Mouse (Mus musculus) liver, embryonic 16.5 days (tissue): ENCODE measurements around the gene Cox17. TPM values are rescaled to one million over a fixed set of nuclear protein-coding genes. Genes with fewer than 3 reads are reported as not detected.

ENCODE experiments used
- ATAC-seq: fragments of 200-750 bp; cut with Nextera tagmentation; 2 replicates; pipeline ENCODE4 v1.8.0; 2017; ENCODE audit warnings: low read depth, mild to moderate bottlenecking, moderate number of reproducible peaks, moderate library complexity
- H3K27ac ChIP-seq: fragments of 300-500 bp; sonication (generic); 2 replicates; pipeline ENCODE4 v1.5.1; 2014; ENCODE audit warnings: mild to moderate bottlenecking, low read length
- H3K27me3 ChIP-seq: fragments of 300-500 bp; sonication (generic); 2 replicates; pipeline ENCODE4 v1.6.1; 2014; ENCODE audit warnings: low read depth, low read length, mixed read lengths; ENCODE audit not compliant: control insufficient read depth, insufficient read depth
- H3K36me3 ChIP-seq: fragments of 300-500 bp; sonication (generic); 2 replicates; pipeline ENCODE4 v1.6.1; 2014; ENCODE audit warnings: mild to moderate bottlenecking; ENCODE audit not compliant: control insufficient read depth, insufficient read depth
- H3K4me1 ChIP-seq: fragments of 300-500 bp; sonication (generic); 2 replicates; pipeline ENCODE4 v1.6.1; 2014; ENCODE audit warnings: low read depth, low read length, mixed read lengths; ENCODE audit not compliant: control insufficient read depth
- H3K4me2 ChIP-seq: fragments of 300-500 bp; sonication (generic); 2 replicates; pipeline ENCODE4 v1.6.1; 2014; ENCODE audit warnings: low read depth, low read length, mixed read lengths
- H3K4me3 ChIP-seq: fragments of 300-500 bp; sonication (generic); 2 replicates; pipeline ENCODE4 v1.5.1; 2014; ENCODE audit warnings: low read depth, mild to moderate bottlenecking, low read length
- H3K9ac ChIP-seq: fragments of 300-500 bp; sonication (generic); 2 replicates; pipeline ENCODE4 v1.6.1; 2014; ENCODE audit warnings: low read depth, low read length
- H3K9me3 ChIP-seq: fragments of 300-500 bp; sonication (generic); replicated peaks from 2 replicates; pipeline ENCODE4 v1.6.1; 2016; ENCODE audit warnings: low read length; ENCODE audit not compliant: control insufficient read depth
- WGBS: fragments of 180-500 bp; shearing (Covaris S2); extraction: QIAGEN DNeasy Blood & Tissue Kit; methylation state at CpG from one replicate; pipeline ENCODE4 v1.1.7; 2014; ENCODE audit not compliant: insufficient replicate concordance; 5-methylcytosine and 5-hydroxymethylcytosine counted together
- polyA plus RNA-seq: library from polyadenylated mRNA; unstranded; fragments of >200 nt; fragmentation: Nextera tagmentation; extraction: Ambion mirVana; gene quantifications from 2 replicates; pipeline ENCODE4 v1.2.1, GENCODE M21; 2015

Gene Cox17
- polyA plus RNA-seq = 209 and 258 TPM in 2 replicates

- H3K4me1 ChIP-seq = peaks cover 40% of the 10 kb centered on the region
- H3K9ac ChIP-seq = peak within 1 kb of the TSS; percentile 95
- peak within 1 kb of the TSS; percentile 80 for H3K4me2 ChIP-seq
- H3K9me3 ChIP-seq = no peaks in the 10 kb centered on the region
- H3K4me3 ChIP-seq = peak within 1 kb of the TSS; percentile 96
- ATAC-seq = peak; percentile 94
- H3K36me3 ChIP-seq = peaks cover 26% of the 10 kb centered on the region
- WGBS = 2% methylated on average over 35 of the region's 35 CpGs
- no peaks in the 10 kb centered on the region for H3K27me3 ChIP-seq
- H3K27ac ChIP-seq = peak within 1 kb of the TSS; percentile 91
Observed at GRCm38 (mm10) chr16:38346529-38347325, at the start of gene Cox17, which contains the start of gene Gm21987. Gene Cox17, plus strand, starts transcription at chr16:38346991. Gene Gm21987, plus strand, starts transcription at chr16:38347040.

DNA sequence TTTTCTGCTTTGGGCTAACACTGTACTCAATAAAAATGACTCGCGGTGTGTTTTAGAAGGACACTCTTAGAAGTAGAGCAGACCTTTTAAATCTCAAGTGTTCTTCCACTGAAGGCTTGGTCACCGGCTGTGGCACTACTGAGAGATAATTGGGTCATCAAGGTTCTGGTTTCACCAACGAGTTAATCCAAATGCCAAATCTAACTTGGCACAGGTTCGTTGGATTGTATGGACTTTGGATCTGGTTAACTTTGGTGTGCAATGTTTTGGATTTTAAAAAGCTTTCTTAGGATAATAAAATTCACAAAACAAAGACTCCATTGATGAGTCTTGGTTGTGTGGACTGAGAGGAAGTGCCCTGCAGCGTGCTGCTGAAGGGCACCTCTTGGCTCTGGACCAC, 48.4 kb upstream of the Cox17 start:
- Histone ChIP-seq H3K36me3 (no peaks in the 10 kb centered on the region), H3K4me2 (no peak overlapping the region), H3K4me1 (no peaks in the 10 kb centered on the region; the same call in 1 of the 2 replicates), H3K27me3 (no peaks in the 10 kb centered on the region), H3K4me3 (no peak overlapping the region), H3K9me3 (no peaks in the 10 kb centered on the region), H3K27ac (no peak overlapping the region), H3K9ac (no peak overlapping the region)
- ATAC-seq = no peak
- 74% methylated on average over 6 of the region's 6 CpGs for WGBS

GRCm38 (mm10) chr16:38302367-38302766, 44.4 kb upstream of the Cox17 start:
- no peak overlapping the region for H3K9ac ChIP-seq
- H3K4me1 ChIP-seq = no peaks in the 10 kb centered on the region
- 77% methylated on average over 13 of the region's 13 CpGs for WGBS
- H3K27me3 ChIP-seq = no peaks in the 10 kb centered on the region
- ATAC-seq = no peak
- no peak overlapping the region for H3K4me2 ChIP-seq
- no peaks in the 10 kb centered on the region for H3K9me3 ChIP-seq
- H3K4me3 ChIP-seq = no peak overlapping the region
- no peak overlapping the region for H3K27ac ChIP-seq
- no peaks in the 10 kb centered on the region for H3K36me3 ChIP-seq

DNA sequence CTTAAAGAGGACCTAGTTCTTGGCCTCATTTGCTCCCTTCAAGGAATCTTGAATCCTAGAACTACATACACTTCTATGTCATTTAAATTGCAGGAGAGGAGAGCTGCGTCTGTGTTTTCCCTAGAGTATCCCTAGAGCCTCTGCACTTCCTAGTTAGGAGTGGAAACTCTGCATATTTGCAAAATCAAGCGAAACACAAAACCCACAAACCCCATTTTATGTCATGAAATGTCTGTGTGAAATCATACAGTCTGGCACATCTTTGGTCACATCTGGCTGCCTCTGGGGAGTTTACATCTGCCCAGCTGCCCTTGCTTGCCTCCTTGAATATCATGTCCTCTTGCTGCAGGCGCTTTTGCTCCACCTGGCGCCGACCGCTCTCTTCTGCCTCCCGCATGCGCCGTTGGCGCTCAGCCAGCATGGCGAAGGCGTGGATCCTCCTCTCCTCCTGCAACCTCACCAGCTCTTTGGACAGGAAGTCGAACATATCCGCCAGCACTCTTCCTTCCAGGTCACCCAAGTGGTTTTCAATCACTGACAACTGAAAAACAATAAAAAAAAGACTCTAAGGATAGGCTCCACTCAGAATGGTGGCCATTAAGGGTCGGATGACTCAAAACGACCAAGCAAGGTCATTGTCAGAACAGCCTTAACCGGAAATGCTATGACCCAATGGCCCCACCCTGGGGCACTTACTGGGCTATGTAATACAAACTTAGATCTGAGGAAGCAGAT, 42.2 kb upstream of the Cox17 start:
- 65% methylated on average over 17 of the region's 17 CpGs for WGBS
- no peak overlapping the region for H3K9ac ChIP-seq

GRCm38 (mm10) chr16:38306571-38307220, 40.1 kb upstream of the Cox17 start:
- ATAC-seq = no peak

More for the DNA sequence above, 42.2 kb upstream of the Cox17 start:
- H3K9me3 ChIP-seq = no peaks in the 10 kb centered on the region
- no peaks in the 10 kb centered on the region for H3K27me3 ChIP-seq
- no peaks in the 10 kb centered on the region for H3K4me1 ChIP-seq
- H3K36me3 ChIP-seq = no peaks in the 10 kb centered on the region
- H3K4me3 ChIP-seq = no peak overlapping the region
- H3K27ac ChIP-seq = no peak overlapping the region
- no peak overlapping the region for H3K4me2 ChIP-seq
- 0 out of 2 replicates have a peak, but pooled peaks have one; percentile 27 for ATAC-seq

DNA sequence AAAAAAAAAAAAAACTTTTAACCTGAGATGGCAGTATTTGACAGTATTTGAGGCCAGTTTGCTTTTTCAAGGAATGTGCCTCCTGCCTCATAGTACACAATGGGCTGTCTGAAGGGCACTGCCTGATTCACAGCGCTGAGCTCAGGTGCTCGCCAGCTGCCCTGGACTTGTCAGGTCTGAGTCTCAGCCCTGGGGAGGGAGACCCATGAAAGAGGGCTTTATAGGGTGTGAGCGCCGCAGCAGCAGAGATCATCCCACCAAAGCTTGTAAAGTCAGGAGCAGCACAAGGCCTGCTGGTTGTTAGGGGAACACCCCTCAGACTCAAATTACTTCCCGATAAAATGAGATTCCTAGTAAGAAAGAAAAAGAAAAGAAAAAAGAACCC, 39.6 kb upstream of the Cox17 start:
- no peak overlapping the region for H3K9ac ChIP-seq

More at GRCm38 (mm10) chr16:38306571-38307220, 40.1 kb upstream of the Cox17 start:
- Histone ChIP-seq H3K4me3 (no peak overlapping the region), H3K4me1 (no peaks in the 10 kb centered on the region), H3K27me3 (no peaks in the 10 kb centered on the region), H3K9me3 (no peaks in the 10 kb centered on the region), H3K4me2 (no peak overlapping the region), H3K36me3 (no peaks in the 10 kb centered on the region), H3K27ac (no peak overlapping the region), H3K9ac (no peak overlapping the region)
- 45% methylated on average over 18 of the region's 18 CpGs for WGBS

DNA sequence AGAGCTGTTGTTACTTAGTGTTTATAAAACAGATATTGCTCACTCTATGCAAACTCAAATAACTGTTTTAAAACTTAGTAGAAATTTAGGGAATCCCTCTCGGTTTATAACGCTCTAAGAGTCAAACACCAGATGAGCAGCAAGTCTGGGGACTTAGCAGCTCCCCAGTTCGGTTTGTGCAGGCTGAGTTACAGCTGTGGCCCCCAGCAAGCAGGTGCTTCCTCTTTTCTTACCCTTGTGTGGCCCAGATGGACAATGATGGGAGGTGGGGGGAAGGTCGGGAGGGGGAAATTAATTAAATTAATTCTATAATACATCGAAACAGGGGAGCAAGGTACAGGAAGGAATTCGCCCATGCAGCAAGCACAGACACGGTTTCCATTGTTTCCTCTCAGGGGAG, 39.1 kb upstream of the Cox17 start:
- WGBS = 24% methylated on average over 7 of the region's 7 CpGs
- Histone ChIP-seq H3K4me2 (no peak overlapping the region), H3K4me1 (no peaks in the 10 kb centered on the region), H3K4me3 (no peak overlapping the region), H3K36me3 (no peaks in the 10 kb centered on the region), H3K9ac (no peak overlapping the region), H3K27ac (no peak overlapping the region), H3K9me3 (no peaks in the 10 kb centered on the region), H3K27me3 (no peaks in the 10 kb centered on the region)
- no peak for ATAC-seq

More for the DNA sequence above, 39.6 kb upstream of the Cox17 start:
- no peak overlapping the region for H3K27ac ChIP-seq
- no peaks in the 10 kb centered on the region for H3K27me3 ChIP-seq
- no peak for ATAC-seq
- no peak overlapping the region for H3K4me2 ChIP-seq
- no peak overlapping the region for H3K4me3 ChIP-seq
- H3K36me3 ChIP-seq = no peaks in the 10 kb centered on the region
- no peaks in the 10 kb centered on the region for H3K4me1 ChIP-seq
- WGBS = 59% methylated on average over 5 of the region's 5 CpGs
- no peaks in the 10 kb centered on the region for H3K9me3 ChIP-seq

GRCm38 (mm10) chr16:38308195-38308594, 38.6 kb upstream of the Cox17 start:
- no peaks in the 10 kb centered on the region for H3K36me3 ChIP-seq
- 74% methylated on average over 11 of the region's 11 CpGs for WGBS

More at GRCm38 (mm10) chr16:38308195-38308594, 38.6 kb upstream of the Cox17 start:
- Histone ChIP-seq H3K9ac (no peak overlapping the region), H3K27me3 (no peaks in the 10 kb centered on the region), H3K9me3 (no peaks in the 10 kb centered on the region), H3K27ac (no peak overlapping the region), H3K4me2 (no peak overlapping the region), H3K4me3 (no peak overlapping the region), H3K4me1 (no peaks in the 10 kb centered on the region)
- no peak for ATAC-seq
